Mouse (Mus musculus) gastrocnemius, postnatal 4 days (tissue): ENCODE data around the gene Jmy. TPM values are rescaled to one million over a fixed set of nuclear protein-coding genes. Genes with fewer than 3 reads are reported as not detected.

ENCODE experiments used
- DNase-seq, 2 experiments: peaks; one replicate each; pipeline ENCODE4 v3.0.0; 2021 to 2022; ENCODE audit warnings: low spot score in 2 of 2, mixed read lengths in 2 of 2
- total RNA-seq, 2 experiments: library from RNA; stranded (reverse); gene quantifications; 2 replicates each; pipeline ENCODE4 v1.2.3; 2021

Jmy gene
- total RNA-seq, 2 experiments from 2014 or later = 23.2 to 25.2 TPM

- no peak for DNase-seq
These were observed 31.3 kb downstream of the Jmy start for GRCm38 (mm10) chr13:93468355-93468754.

- peak in 1 of 2 experiments; percentile 19 for DNase-seq
These were observed 40.0 kb downstream of the Jmy start for GRCm38 (mm10) chr13:93459566-93459965.

- no peak for DNase-seq
These were observed 41.0 kb downstream of the Jmy start for GRCm38 (mm10) chr13:93458616-93459015.

- no peak for DNase-seq
These were observed 46.3 kb downstream of the Jmy start for GRCm38 (mm10) chr13:93453275-93453674.

GRCm38 (mm10) chr13:93440167-93440566 is 59.4 kb downstream of the Jmy start:
- no peak for DNase-seq

- DNase-seq = no peak
These were observed 70.4 kb downstream of the Jmy start for GRCm38 (mm10) chr13:93429205-93429604.

- DNase-seq = no peak
These were observed 71.4 kb downstream of the Jmy start for GRCm38 (mm10) chr13:93427920-93428876.

- no peak for DNase-seq
These were observed 76.4 kb downstream of the Jmy start for GRCm38 (mm10) chr13:93423224-93423623.

- no peak for DNase-seq
These were observed 79.8 kb downstream of the Jmy start for GRCm38 (mm10) chr13:93419779-93420178.

- DNase-seq = no peak
These were observed 81.3 kb downstream of the Jmy start for GRCm38 (mm10) chr13:93418292-93418691.

GRCm38 (mm10) chr13:93415055-93415454 is 84.6 kb downstream of the Jmy start:
- no peak for DNase-seq

GRCm38 (mm10) chr13:93410343-93410742 is 89.3 kb downstream of the Jmy start:
- DNase-seq = no peak

- no peak for DNase-seq
These were observed 92.8 kb downstream of the Jmy start for GRCm38 (mm10) chr13:93406855-93407254.

- no peak for DNase-seq
These were observed 97.7 kb downstream of the Jmy start for GRCm38 (mm10) chr13:93401947-93402346.

GRCm38 (mm10) chr13:93399710-93400216 is 99.8 kb downstream of the Jmy start:
- no peak for DNase-seq

- no peak for DNase-seq
These were observed 110.4 kb downstream of the Jmy start for GRCm38 (mm10) chr13:93389242-93389625.

- DNase-seq = no peak
These were observed 110.9 kb downstream of the Jmy start for GRCm38 (mm10) chr13:93388594-93389241.

- no peak for DNase-seq
These were observed 112.2 kb downstream of the Jmy start for GRCm38 (mm10) chr13:93387440-93387839.

- no peak for DNase-seq
These were observed 114.5 kb downstream of the Jmy start for GRCm38 (mm10) chr13:93385147-93385546.

GRCm38 (mm10) chr13:93384481-93384880 is 115.1 kb downstream of the Jmy start:
- DNase-seq = no peak

GRCm38 (mm10) chr13:93383620-93384019 is 116.0 kb downstream of the Jmy start:
- no peak for DNase-seq

GRCm38 (mm10) chr13:93383092-93383491 is 116.5 kb downstream of the Jmy start:
- no peak for DNase-seq
